In genomic region chr12:10473986-10474385, GRCm38 (mm10) we compare ENCODE assay signal across 17 mouse cellular contexts.
DNase-seq lines count a peak whose midpoint lies in the region; ATAC-seq and TF ChIP-seq lines count a peak whose summit lies in the region.
"Had no signal": no experiment of that assay in that cellular context is flagged by ENCODE, and none has a peak within 500 bp of the region (broad histone marks: within the 10 kb centered on the region; RNA-seq: fewer than 3 reads in every experiment).

No protein-coding gene starts in this region.

- TF ChIP-seq CTCF in intestine, postnatal 0 days (IDR thresholded peaks at IDR 0.05; ENCODE audit: low read depth), result no peak

- no peaks in the 10 kb centered on the region for H3K9me3 ChIP-seq in intestine, embryonic 16.5 days (ENCODE audit: control insufficient read depth, low read length)
- no peaks in the 10 kb centered on the region for H3K9me3 ChIP-seq in intestine, postnatal 0 days (ENCODE audit: control insufficient read depth)
- no peaks in the 10 kb centered on the region for H3K9me3 ChIP-seq in heart, embryonic 13.5 days
- H3K9me3 ChIP-seq: embryonic facial prominence, embryonic 12.5 days; limb, embryonic 13.5 days; midbrain, embryonic 13.5 days had no signal

- no peak for ATAC-seq in intestine, embryonic 16.5 days
- no peak for ATAC-seq in intestine, postnatal 0 days
- no peak for ATAC-seq in heart, embryonic 13.5 days (ENCODE audit: extremely low read depth, insufficient number of reproducible peaks, low FRiP score, low TSS enrichment)
- ATAC-seq in megakaryocyte progenitor cell, adult 5-6 weeks (replicated peaks; ENCODE audit: poor library complexity), result no peak
- ATAC-seq: liver, postnatal 0 days; midbrain, embryonic 13.5 days; Patski had no signal

- H3K4me3 ChIP-seq in intestine, embryonic 16.5 days (ENCODE audit: low read length), result no peak overlapping the region
- no peak overlapping the region for H3K4me3 ChIP-seq in intestine, postnatal 0 days (ENCODE audit: low read depth, low read length)
- H3K4me3 ChIP-seq in heart, embryonic 13.5 days, result no peak overlapping the region
- H3K4me3 ChIP-seq: embryonic facial prominence, embryonic 12.5 days; limb, embryonic 13.5 days; midbrain, embryonic 13.5 days had no signal

- no peak overlapping the region for H3K4me2 ChIP-seq in intestine, embryonic 16.5 days (ENCODE audit: low read depth, low read length)
- H3K4me2 ChIP-seq in intestine, postnatal 0 days (replicated peaks; ENCODE audit: low read depth), result no peak overlapping the region
- H3K4me2 ChIP-seq in heart, embryonic 13.5 days, result no peak overlapping the region
- H3K4me2 ChIP-seq: embryonic facial prominence, embryonic 12.5 days; limb, embryonic 13.5 days; midbrain, embryonic 13.5 days had no signal

- no peak overlapping the region for H3K9ac ChIP-seq in intestine, embryonic 16.5 days (ENCODE audit: low read depth, low read length)
- H3K9ac ChIP-seq in intestine, postnatal 0 days (ENCODE audit: low read depth, low read length), result no peak overlapping the region
- no peak overlapping the region for H3K9ac ChIP-seq in heart, embryonic 13.5 days
- H3K9ac ChIP-seq: embryonic facial prominence, embryonic 12.5 days; limb, embryonic 13.5 days; liver, postnatal 0 days; midbrain, embryonic 13.5 days had no signal

- DNase-seq in 3T3-L1 (ENCODE audit: low read depth, low spot score) (peak; percentile 73), NIH3T3 (ENCODE audit: low read depth) (peak; percentile 85)
- no peak for DNase-seq in left cerebral cortex, adult 11 months (ENCODE audit: low spot score)
- DNase-seq in urinary bladder, adult 18-20 months (ENCODE audit: low spot score in 2 of 2), result no peak
- DNase-seq: cerebellum, adult 9-10 months; kidney, postnatal 14 days; liver, postnatal 0 days; thymus, postnatal 36 days had no signal

- H3K27me3 ChIP-seq in intestine, embryonic 16.5 days (replicated peaks; ENCODE audit: control insufficient read depth, insufficient read depth, low read length), result no peaks in the 10 kb centered on the region
- no peaks in the 10 kb centered on the region for H3K27me3 ChIP-seq in intestine, postnatal 0 days (replicated peaks; ENCODE audit: control insufficient read depth, insufficient read depth, low read length)
- no peaks in the 10 kb centered on the region for H3K27me3 ChIP-seq in heart, embryonic 13.5 days (replicated peaks)
- H3K27me3 ChIP-seq: CH12.LX; embryonic facial prominence, embryonic 12.5 days; limb, embryonic 13.5 days; midbrain, embryonic 13.5 days; Patski had no signal

- whole genome bisulfite sequencing in intestine, embryonic 16.5 days, result 62% methylated on average over 1 of the region's 1 CpGs
- WGBS in intestine, postnatal 0 days, result 58% methylated on average over 1 of the region's 1 CpGs
- 58% methylated on average over 1 of the region's 1 CpGs for whole genome bisulfite sequencing in heart, embryonic 13.5 days

- H3K4me1 ChIP-seq in intestine, embryonic 16.5 days (ENCODE audit: control insufficient read depth, insufficient read depth, low read length), result peaks cover 4% of the 10 kb centered on the region; the same call in 1 of the 2 replicates
- H3K4me1 ChIP-seq in intestine, postnatal 0 days (replicated peaks; ENCODE audit: control insufficient read depth, insufficient read depth, low read length), result no peaks in the 10 kb centered on the region
- no peaks in the 10 kb centered on the region for H3K4me1 ChIP-seq in heart, embryonic 13.5 days
- H3K4me1 ChIP-seq: midbrain, embryonic 13.5 days had no signal

- H3K27ac ChIP-seq in intestine, embryonic 16.5 days (ENCODE audit: low read length), result peak overlapping the region; percentile 14; the same call in 1 of the 2 replicates
- H3K27ac ChIP-seq in intestine, postnatal 0 days (ENCODE audit: low read depth, low read length), result no peak overlapping the region
- 0 out of 2 replicates have a peak overlapping the region, but pooled peaks have one; percentile 15 for H3K27ac ChIP-seq in heart, embryonic 13.5 days (replicated peaks)
- H3K27ac ChIP-seq: embryonic facial prominence, embryonic 12.5 days; limb, embryonic 13.5 days; midbrain, embryonic 13.5 days had no signal

- no peaks in the 10 kb centered on the region for H3K36me3 ChIP-seq in intestine, embryonic 16.5 days (ENCODE audit: control insufficient read depth, insufficient read depth, low read length)
- no peaks in the 10 kb centered on the region for H3K36me3 ChIP-seq in intestine, postnatal 0 days (ENCODE audit: control insufficient read depth, insufficient read depth)
- H3K36me3 ChIP-seq in heart, embryonic 13.5 days, result no peaks in the 10 kb centered on the region
- H3K36me3 ChIP-seq: embryonic facial prominence, embryonic 12.5 days; limb, embryonic 13.5 days; midbrain, embryonic 13.5 days had no signal

Comparison
In these comparisons a context has a peak if more than half of its experiments do, and no peak if none do; other contexts are left out.
1. DNase-seq: peak in 3T3-L1 (single experiment) and NIH3T3 (single experiment); none in left cerebral cortex, adult 11 months (single experiment) and urinary bladder, adult 18-20 months (0 of 2).